Mouse (Mus musculus) liver, embryonic 14.5 days (tissue): ENCODE results near the gene Crkl. TPM values are rescaled to one million over a fixed set of nuclear protein-coding genes. Genes with fewer than 3 reads are reported as not detected.

Experiments
- ATAC-seq: fragments of 200-750 bp; cut with Nextera tagmentation; 2 replicates; pipeline ENCODE4 v1.8.0; 2017; ENCODE audit warnings: moderate number of reproducible peaks, mild to moderate bottlenecking, moderate library complexity; ENCODE audit not compliant: insufficient read depth
- DNase-seq, 3 experiments: peaks; one replicate each; pipeline ENCODE4 v3.0.0-alpha.2; 2012 to 2013; ENCODE audit warnings: low read depth in 3 of 3, low spot score in 3 of 3
- H3K27ac ChIP-seq: fragments of 300-500 bp; sonication (generic); 2 replicates; pipeline ENCODE4 v1.5.1; 2014; ENCODE audit warnings: moderate library complexity, mild to moderate bottlenecking, control low read depth, inconsistent platforms
- H3K27me3 ChIP-seq: fragments of 300-500 bp; sonication (generic); 2 replicates; pipeline ENCODE4 v1.6.1; 2014; ENCODE audit warnings: mild to moderate bottlenecking, low read length, moderate library complexity; ENCODE audit not compliant: control insufficient read depth, insufficient read depth
- H3K36me3 ChIP-seq: fragments of 300-500 bp; sonication (generic); replicated peaks from 2 replicates; pipeline ENCODE4 v1.6.1; 2014; ENCODE audit warnings: low read depth; ENCODE audit not compliant: control insufficient read depth, insufficient read depth
- H3K4me1 ChIP-seq, 2 experiments: fragments of 200-500 bp in 1 of 2; fragments of 300-500 bp in 1 of 2; sonication (generic) in 1 of 2; replicated peaks; 2 replicates each; pipeline ENCODE4 v1.6.1; 2012 to 2014; ENCODE audit warnings: antibody characterized with exemption in 1 of 2, inconsistent platforms in 1 of 2, low read length in 1 of 2; ENCODE audit not compliant: control insufficient read depth in 2 of 2, insufficient read depth in 2 of 2
- H3K4me2 ChIP-seq: fragments of 300-500 bp; sonication (generic); 2 replicates; pipeline ENCODE4 v1.6.1; 2014; ENCODE audit warnings: low read depth, mild to moderate bottlenecking, control low read depth, moderate library complexity
- H3K4me3 ChIP-seq, 2 experiments: fragments of 200-500 bp in 1 of 2; fragments of 300-500 bp in 1 of 2; sonication (generic) in 1 of 2; 2 replicates each; pipeline ENCODE4 v1.5.1; 2012 to 2014; ENCODE audit warnings: low read depth in 2 of 2, low read length in 2 of 2, mild to moderate bottlenecking in 2 of 2, control low read depth in 1 of 2, inconsistent platforms in 1 of 2, moderate library complexity in 1 of 2; ENCODE audit not compliant: insufficient read depth in 1 of 2
- H3K9ac ChIP-seq: fragments of 300-500 bp; sonication (generic); replicated peaks from 2 replicates; pipeline ENCODE4 v1.6.1; 2014; ENCODE audit warnings: mild to moderate bottlenecking, control low read depth, moderate library complexity
- H3K9me3 ChIP-seq: fragments of 300-500 bp; sonication (generic); 2 replicates; pipeline ENCODE4 v1.6.1; 2016; ENCODE audit warnings: low read length, mixed read lengths; ENCODE audit not compliant: control insufficient read depth
- CTCF ChIP-seq: IDR thresholded peaks from 2 replicates; pipeline ENCODE4 v1.5.1; 2016; ENCODE audit warnings: antibody characterized with exemption, low read depth, control low read depth
- EP300 ChIP-seq: IDR thresholded peaks from 2 replicates; pipeline ENCODE4 v1.6.1; 2016; ENCODE audit warnings: antibody characterized with exemption, low read depth
- WGBS: fragments of 180-500 bp; shearing (Covaris S2); extraction: QIAGEN DNeasy Blood & Tissue Kit; methylation state at CpG from one replicate; pipeline ENCODE4 v1.1.7; 2014; ENCODE audit not compliant: insufficient replicate concordance; 5-methylcytosine and 5-hydroxymethylcytosine counted together
- polyA plus RNA-seq, 2 experiments: library from polyadenylated mRNA; depleted of rRNA in 1 of 2; stranded (reverse) in 1 of 2; unstranded in 1 of 2; fragments of >200 nt; fragmentation: Nextera tagmentation in 1 of 2; extraction: Ambion mirVana in 1 of 2; gene quantifications; 2 replicates each; pipeline versions ENCODE4 v1.2.1 to v1.2.3; 2012 to 2014

Gene Crkl
- polyA plus RNA-seq, 2 experiments = 8.0 to 18.8 TPM

DNA sequence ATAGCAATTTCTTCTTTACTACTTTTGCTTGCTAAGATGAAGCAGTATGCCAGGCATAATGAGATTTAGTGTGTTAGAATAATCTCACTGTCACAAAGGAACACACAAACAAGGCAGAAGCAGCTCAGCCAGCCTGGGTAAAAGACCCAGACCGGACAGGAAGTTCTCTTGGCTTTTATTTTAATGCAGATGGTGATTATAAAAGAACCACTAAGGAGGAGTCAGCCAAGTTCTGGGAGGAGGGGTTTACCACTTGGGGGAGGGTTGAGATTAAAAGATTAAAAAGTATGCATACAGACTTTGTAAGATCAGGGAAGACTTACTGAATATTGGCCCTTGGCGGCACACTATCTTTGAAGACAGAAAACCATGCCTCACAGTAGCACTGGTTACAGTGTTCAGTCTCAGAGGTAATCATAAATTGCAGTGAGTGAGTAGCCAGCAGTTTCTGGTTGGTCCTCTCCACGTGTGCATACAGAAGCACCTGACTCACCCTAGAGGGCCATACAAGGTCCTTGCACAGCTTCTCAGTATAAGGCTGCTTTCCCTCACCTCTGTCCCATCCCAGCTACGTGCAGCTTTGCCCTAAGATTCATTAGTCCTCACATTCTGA is 26.6 kb downstream of the Crkl start:
- H3K36me3 ChIP-seq = peaks cover 5% of the 10 kb centered on the region
- H3K9ac ChIP-seq = no peak overlapping the region
- H3K4me2 ChIP-seq = no peak overlapping the region
- TF ChIP-seq EP300 (no peak), CTCF (no peak)
- H3K4me3 ChIP-seq = no peak overlapping the region
- no peak for DNase-seq
- H3K27ac ChIP-seq = no peak overlapping the region
- WGBS = 49% methylated on average over 4 of the region's 4 CpGs
- no peaks in the 10 kb centered on the region for H3K27me3 ChIP-seq
- ATAC-seq = peak; percentile 38; the same call in 1 of the 2 replicates
- peaks cover 5 to 19% of the 10 kb centered on the region in 2 experiments for H3K4me1 ChIP-seq
- H3K9me3 ChIP-seq = no peaks in the 10 kb centered on the region

DNA sequence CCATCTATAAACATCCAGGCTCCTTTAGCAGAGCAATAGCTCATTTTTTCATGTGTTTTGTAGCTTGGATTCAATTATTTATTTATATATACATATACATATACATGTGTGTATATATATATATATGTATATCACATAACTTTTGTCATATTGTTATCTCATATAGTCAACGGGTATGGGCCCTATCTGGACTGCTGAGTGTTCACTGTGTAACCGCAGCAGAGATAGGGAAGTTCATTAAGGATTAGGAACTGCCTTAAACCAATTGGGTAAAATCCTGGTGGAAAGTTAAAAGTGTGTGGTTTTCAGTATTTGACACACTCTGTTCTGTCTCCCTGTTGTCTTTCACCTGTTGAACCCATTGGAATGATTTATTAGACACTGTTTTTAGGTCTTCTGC is 29.7 kb downstream of the Crkl start:
- TF ChIP-seq EP300 (no peak), CTCF (no peak)
- H3K4me2 ChIP-seq = no peak overlapping the region
- no peak overlapping the region for H3K27ac ChIP-seq
- DNase-seq (no peak), ATAC-seq (peak; percentile 56; the same call in 1 of the 2 replicates)
- H3K4me3 ChIP-seq = no peak overlapping the region
- no peaks in the 10 kb centered on the region for H3K27me3 ChIP-seq
- H3K9ac ChIP-seq = no peak overlapping the region
- H3K4me1 ChIP-seq = peaks cover 5 to 19% of the 10 kb centered on the region in 2 experiments
- peaks cover 25% of the 10 kb centered on the region for H3K36me3 ChIP-seq
- WGBS = 10% methylated on average over 2 of the region's 2 CpGs
- H3K9me3 ChIP-seq = no peaks in the 10 kb centered on the region

DNA sequence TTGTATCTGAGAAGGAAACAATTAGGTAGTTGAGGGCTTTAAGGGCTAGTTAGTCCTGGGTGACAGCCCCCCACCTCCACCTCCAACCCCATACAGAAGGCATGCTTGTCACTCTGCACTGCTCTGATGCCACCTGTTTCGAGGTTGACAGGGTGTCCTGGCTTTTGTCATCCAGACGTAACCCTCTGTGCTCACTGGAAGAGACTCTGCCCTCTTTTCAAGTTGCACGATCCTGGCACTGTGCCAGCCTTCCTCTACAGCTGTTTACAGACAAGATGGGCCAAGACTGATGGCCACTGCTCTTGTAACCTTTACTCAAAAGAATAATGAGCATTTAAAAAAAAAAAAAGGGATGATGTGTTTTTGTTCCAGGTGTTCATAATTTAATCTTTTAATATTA is 34.7 kb downstream of the Crkl start:
- DNase-seq (no peak), ATAC-seq (no peak)
- H3K4me2 ChIP-seq = no peak overlapping the region
- H3K9ac ChIP-seq = no peak overlapping the region
- peaks cover 0 to 8% of the 10 kb centered on the region in 2 experiments; a peak in 3 of 4 replicates for H3K4me1 ChIP-seq
- WGBS = 61% methylated on average over 3 of the region's 3 CpGs
- no peaks in the 10 kb centered on the region for H3K9me3 ChIP-seq
- H3K36me3 ChIP-seq = peaks cover 25% of the 10 kb centered on the region
- TF ChIP-seq EP300 (no peak), CTCF (no peak)
- no peak overlapping the region for H3K27ac ChIP-seq
- H3K27me3 ChIP-seq = peaks cover 7% of the 10 kb centered on the region; the same call in 1 of the 2 replicates
- H3K4me3 ChIP-seq = no peak overlapping the region

DNA sequence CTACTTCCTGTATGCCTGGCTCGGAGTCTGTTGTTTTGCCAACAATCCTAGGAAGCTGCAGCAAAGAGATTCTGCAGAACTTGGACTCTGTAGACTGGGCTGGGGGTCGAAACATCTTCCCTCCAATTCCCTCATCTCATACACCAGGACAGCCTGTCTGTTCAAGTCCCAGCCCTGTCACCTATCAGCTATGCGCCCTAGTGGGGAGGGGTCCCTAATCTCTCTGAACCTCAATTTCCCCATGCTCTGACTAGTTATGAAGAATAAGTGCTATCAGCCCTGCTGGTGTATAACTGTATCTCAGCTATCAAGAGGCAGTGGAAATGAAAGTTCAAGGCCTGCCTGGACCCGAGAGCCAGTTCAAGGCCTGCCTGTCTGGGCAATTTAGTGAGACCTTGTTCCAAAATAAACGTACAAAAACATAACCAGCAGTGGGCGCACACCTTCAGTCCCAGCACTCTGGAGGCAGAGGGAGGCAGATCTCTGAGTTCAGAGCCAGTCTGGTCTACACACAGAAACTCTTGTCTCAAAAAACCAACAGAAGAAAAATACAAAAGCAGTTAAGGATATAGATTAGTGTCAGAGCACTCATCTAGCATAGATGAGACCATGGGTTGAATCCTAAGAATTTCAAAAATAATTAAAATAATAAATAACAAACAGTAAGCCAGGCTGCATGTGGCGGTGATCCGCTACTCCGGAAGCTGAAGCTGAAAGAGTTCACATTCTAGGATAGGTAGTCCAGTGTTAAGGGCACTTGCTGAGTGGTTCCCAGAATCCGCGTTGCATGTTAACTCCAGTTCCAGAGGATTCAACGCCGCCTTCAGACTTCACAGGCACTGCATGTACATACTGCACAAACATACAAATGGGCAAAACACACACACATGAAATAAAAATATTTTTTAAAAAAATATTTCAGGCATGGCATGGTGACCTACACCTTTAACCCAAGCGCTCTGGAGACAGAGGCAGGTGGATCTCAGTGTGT is 37.0 kb downstream of the Crkl start:
- peak overlapping the region in 1 of 2 experiments; percentile 58; a peak in 2 of 4 replicates for H3K4me3 ChIP-seq
- ATAC-seq = 0 out of 2 replicates have a peak, but pooled peaks have one; percentile 1

More for the DNA sequence above, 37.0 kb downstream of the Crkl start:
- no peak for TF ChIP-seq EP300
- peak; percentile 47 for TF ChIP-seq CTCF
- no peak for DNase-seq
- 0 out of 4 replicates have a peak, but pooled peaks cover 0 to 2% of the 10 kb centered on the region in 2 experiments for H3K4me1 ChIP-seq
- peak overlapping the region; percentile 84 for H3K4me2 ChIP-seq
- 50% methylated on average over 14 of the region's 14 CpGs for WGBS
- no peaks in the 10 kb centered on the region for H3K9me3 ChIP-seq
- peaks cover 7% of the 10 kb centered on the region; the same call in 1 of the 2 replicates for H3K27me3 ChIP-seq
- H3K9ac ChIP-seq = no peak overlapping the region
- H3K36me3 ChIP-seq = peaks cover 19% of the 10 kb centered on the region
- no peak overlapping the region for H3K27ac ChIP-seq
